Mouse (Mus musculus) hindbrain, embryonic 16.5 days (tissue): ENCODE measurements at regions not wholly inside any gene's neighbourhood (a gene's known extent, or its start where the extent isn't known, plus 50 kb on each side); places are given as distances from the start of the nearest gene placed in this dataset.

ENCODE experiments used
- ATAC-seq: fragments of 200-750 bp; cut with Nextera tagmentation; 2 replicates; pipeline ENCODE4 v1.8.0; 2017; ENCODE audit warnings: moderate TSS enrichment, moderate library complexity
- H3K27ac ChIP-seq: fragments of 300-500 bp; sonication (generic); 2 replicates; pipeline ENCODE4 v1.5.1; 2014; ENCODE audit warnings: low read depth, mild to moderate bottlenecking, control low read depth, low read length, moderate library complexity
- H3K27me3 ChIP-seq: fragments of 300-500 bp; sonication (generic); replicated peaks from 2 replicates; pipeline ENCODE4 v1.6.1; 2014; ENCODE audit warnings: low read length; ENCODE audit not compliant: control insufficient read depth, insufficient read depth
- H3K36me3 ChIP-seq: fragments of 300-500 bp; sonication (generic); 2 replicates; pipeline ENCODE4 v1.6.1; 2014; ENCODE audit warnings: mild to moderate bottlenecking, low read length, moderate library complexity, mixed read lengths; ENCODE audit not compliant: control insufficient read depth, insufficient read depth
- H3K4me1 ChIP-seq: fragments of 300-500 bp; sonication (generic); 2 replicates; pipeline ENCODE4 v1.6.1; 2014; ENCODE audit warnings: low read depth, low read length; ENCODE audit not compliant: control insufficient read depth, insufficient read depth
- H3K4me2 ChIP-seq: fragments of 300-500 bp; sonication (generic); 2 replicates; pipeline ENCODE4 v1.6.1; 2014; ENCODE audit warnings: mild to moderate bottlenecking, low read length, control low read depth, moderate library complexity
- H3K4me3 ChIP-seq: fragments of 300-500 bp; sonication (generic); 2 replicates; pipeline ENCODE4 v1.5.1; 2014; ENCODE audit warnings: mild to moderate bottlenecking, low read length, control low read depth, moderate library complexity
- H3K9ac ChIP-seq: fragments of 300-500 bp; sonication (generic); 2 replicates; pipeline ENCODE4 v1.6.1; 2014; ENCODE audit warnings: low read depth, mild to moderate bottlenecking, control low read depth, low read length, moderate library complexity
- H3K9me3 ChIP-seq: fragments of 300-500 bp; sonication (generic); 2 replicates; pipeline ENCODE4 v1.6.1; 2014; ENCODE audit warnings: mild to moderate bottlenecking, low read length, moderate library complexity; ENCODE audit not compliant: control insufficient read depth
- WGBS: fragments of 180-500 bp; shearing (Covaris S2); extraction: QIAGEN DNeasy Blood & Tissue Kit; methylation state at CpG from one replicate; pipeline ENCODE4 v1.1.7; 2014; 5-methylcytosine and 5-hydroxymethylcytosine counted together

- H3K9ac ChIP-seq = no peak overlapping the region
- no peak overlapping the region for H3K27ac ChIP-seq
- no peak overlapping the region for H3K4me2 ChIP-seq
- H3K36me3 ChIP-seq = no peaks in the 10 kb centered on the region
- H3K4me1 ChIP-seq = no peaks in the 10 kb centered on the region
- no peaks in the 10 kb centered on the region for H3K9me3 ChIP-seq
- H3K27me3 ChIP-seq = no peaks in the 10 kb centered on the region
- 36% methylated on average over 6 of the region's 6 CpGs for WGBS
- ATAC-seq = no peak
- H3K4me3 ChIP-seq = no peak overlapping the region
These were observed 151.0 kb downstream of the Dact1 start for GRCm38 (mm10) chr12:71460643-71461042.

DNA sequence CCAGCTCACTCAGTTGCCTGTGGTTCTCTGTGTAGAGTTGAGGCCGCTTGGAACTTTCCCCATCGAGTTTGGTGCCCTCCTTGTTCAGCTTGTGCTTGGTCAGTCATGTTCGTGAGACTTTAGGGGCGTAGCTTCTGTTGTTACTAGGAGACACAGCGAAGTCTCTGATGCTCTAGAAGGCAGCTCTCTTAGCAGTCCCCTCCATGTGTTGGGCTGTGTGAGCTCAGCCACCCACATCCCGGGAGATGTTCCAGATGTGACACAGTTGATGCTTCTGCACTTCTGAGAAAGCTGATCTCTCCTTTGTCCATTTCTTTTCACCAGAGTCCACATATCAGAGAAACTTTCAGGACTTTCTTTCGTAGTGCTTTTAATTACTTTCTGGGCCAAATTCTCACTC, 158.1 kb downstream of the Dact1 start:
- no peaks in the 10 kb centered on the region for H3K4me1 ChIP-seq
- no peak overlapping the region for H3K4me2 ChIP-seq
- H3K27ac ChIP-seq = no peak overlapping the region
- H3K9ac ChIP-seq = no peak overlapping the region
- no peaks in the 10 kb centered on the region for H3K27me3 ChIP-seq
- WGBS = 61% methylated on average over 7 of the region's 7 CpGs
- no peaks in the 10 kb centered on the region for H3K9me3 ChIP-seq
- no peak for ATAC-seq
- H3K36me3 ChIP-seq = no peaks in the 10 kb centered on the region
- H3K4me3 ChIP-seq = no peak overlapping the region

DNA sequence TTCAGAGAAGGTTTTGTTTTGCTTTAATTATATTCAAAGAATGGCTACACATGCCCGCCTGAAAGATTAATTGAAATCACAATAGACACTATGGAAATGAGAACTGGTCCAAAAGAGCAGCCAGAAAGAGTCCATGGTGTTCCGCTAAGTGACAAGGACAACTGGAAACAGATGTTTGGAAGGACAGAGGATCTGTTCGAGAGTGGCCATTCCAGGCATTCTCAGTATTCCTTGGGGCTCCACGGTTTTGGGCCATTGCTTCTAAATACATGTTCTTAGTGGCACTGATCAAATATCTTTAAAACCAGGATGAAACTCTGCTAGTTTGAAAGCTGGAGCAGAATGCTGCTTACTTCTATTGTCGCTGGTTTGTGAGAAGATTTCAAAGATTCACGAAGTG, 158.6 kb downstream of the Dact1 start:
- no peak overlapping the region for H3K9ac ChIP-seq
- 36% methylated on average over 6 of the region's 6 CpGs for WGBS
- ATAC-seq = no peak
- H3K4me1 ChIP-seq = no peaks in the 10 kb centered on the region
- no peaks in the 10 kb centered on the region for H3K27me3 ChIP-seq
- H3K4me2 ChIP-seq = no peak overlapping the region
- no peaks in the 10 kb centered on the region for H3K9me3 ChIP-seq
- H3K27ac ChIP-seq = no peak overlapping the region
- no peak overlapping the region for H3K4me3 ChIP-seq
- H3K36me3 ChIP-seq = no peaks in the 10 kb centered on the region

- no peak for ATAC-seq
- Histone ChIP-seq H3K4me1 (no peaks in the 10 kb centered on the region), H3K9ac (no peak overlapping the region), H3K27ac (no peak overlapping the region), H3K4me2 (no peak overlapping the region), H3K9me3 (no peaks in the 10 kb centered on the region), H3K27me3 (no peaks in the 10 kb centered on the region), H3K4me3 (no peak overlapping the region), H3K36me3 (no peaks in the 10 kb centered on the region)
- 75% methylated on average over 13 of the region's 13 CpGs for WGBS
These were observed 161.5 kb downstream of the Dact1 start for GRCm38 (mm10) chr12:71470983-71471715.

GRCm38 (mm10) chr12:71471720-71472119, 162.0 kb downstream of the Dact1 start:
- no peaks in the 10 kb centered on the region for H3K36me3 ChIP-seq
- 92% methylated on average over 4 of the region's 4 CpGs for WGBS
- no peak overlapping the region for H3K27ac ChIP-seq
- ATAC-seq = no peak
- no peak overlapping the region for H3K4me3 ChIP-seq
- H3K4me1 ChIP-seq = no peaks in the 10 kb centered on the region
- no peaks in the 10 kb centered on the region for H3K9me3 ChIP-seq
- H3K27me3 ChIP-seq = no peaks in the 10 kb centered on the region
- H3K9ac ChIP-seq = no peak overlapping the region
- no peak overlapping the region for H3K4me2 ChIP-seq

- ATAC-seq = no peak
- no peak overlapping the region for H3K27ac ChIP-seq
- no peaks in the 10 kb centered on the region for H3K4me1 ChIP-seq
- no peaks in the 10 kb centered on the region for H3K9me3 ChIP-seq
- H3K9ac ChIP-seq = no peak overlapping the region
- H3K4me3 ChIP-seq = no peak overlapping the region
- H3K4me2 ChIP-seq = no peak overlapping the region
- WGBS = 62% methylated on average over 4 of the region's 4 CpGs
- no peaks in the 10 kb centered on the region for H3K36me3 ChIP-seq
- H3K27me3 ChIP-seq = no peaks in the 10 kb centered on the region
These were observed 166.6 kb downstream of the Dact1 start for GRCm38 (mm10) chr12:71476238-71476637.

DNA sequence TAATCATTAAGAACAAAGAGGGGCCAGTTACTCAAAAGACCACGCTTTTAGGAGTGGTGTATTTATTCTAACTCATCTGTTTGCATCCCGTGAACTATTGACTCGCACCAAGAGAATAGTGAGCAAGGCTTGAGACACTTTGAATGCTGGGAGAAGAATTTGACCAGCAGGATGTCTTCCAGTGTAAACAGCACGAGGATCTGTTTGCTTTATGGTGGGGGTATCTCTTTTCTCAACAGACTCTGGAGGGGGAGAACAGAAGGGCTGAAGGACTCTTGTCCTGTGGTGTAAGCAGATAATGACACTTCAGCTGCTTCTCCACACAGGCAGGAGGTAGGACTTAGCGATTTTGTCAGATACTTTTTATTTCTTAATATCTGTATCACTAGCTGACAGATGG, 168.0 kb downstream of the Dact1 start:
- WGBS = 13% methylated on average over 5 of the region's 5 CpGs
- no peak for ATAC-seq
- H3K4me3 ChIP-seq = no peak overlapping the region
- H3K27me3 ChIP-seq = no peaks in the 10 kb centered on the region
- peaks cover 7% of the 10 kb centered on the region for H3K4me1 ChIP-seq
- H3K27ac ChIP-seq = no peak overlapping the region
- H3K4me2 ChIP-seq = no peak overlapping the region
- H3K9ac ChIP-seq = no peak overlapping the region
- H3K9me3 ChIP-seq = no peaks in the 10 kb centered on the region
- no peaks in the 10 kb centered on the region for H3K36me3 ChIP-seq

GRCm38 (mm10) chr12:71481371-71481770, 171.7 kb downstream of the Dact1 start:
- Histone ChIP-seq H3K4me2 (no peak overlapping the region), H3K4me1 (peaks cover 7% of the 10 kb centered on the region), H3K9ac (no peak overlapping the region), H3K4me3 (no peak overlapping the region), H3K36me3 (no peaks in the 10 kb centered on the region), H3K27ac (no peak overlapping the region), H3K9me3 (no peaks in the 10 kb centered on the region), H3K27me3 (no peaks in the 10 kb centered on the region)
- 30% methylated on average over 6 of the region's 6 CpGs for WGBS
- peak; percentile 16; the same call in 1 of the 2 replicates for ATAC-seq

DNA sequence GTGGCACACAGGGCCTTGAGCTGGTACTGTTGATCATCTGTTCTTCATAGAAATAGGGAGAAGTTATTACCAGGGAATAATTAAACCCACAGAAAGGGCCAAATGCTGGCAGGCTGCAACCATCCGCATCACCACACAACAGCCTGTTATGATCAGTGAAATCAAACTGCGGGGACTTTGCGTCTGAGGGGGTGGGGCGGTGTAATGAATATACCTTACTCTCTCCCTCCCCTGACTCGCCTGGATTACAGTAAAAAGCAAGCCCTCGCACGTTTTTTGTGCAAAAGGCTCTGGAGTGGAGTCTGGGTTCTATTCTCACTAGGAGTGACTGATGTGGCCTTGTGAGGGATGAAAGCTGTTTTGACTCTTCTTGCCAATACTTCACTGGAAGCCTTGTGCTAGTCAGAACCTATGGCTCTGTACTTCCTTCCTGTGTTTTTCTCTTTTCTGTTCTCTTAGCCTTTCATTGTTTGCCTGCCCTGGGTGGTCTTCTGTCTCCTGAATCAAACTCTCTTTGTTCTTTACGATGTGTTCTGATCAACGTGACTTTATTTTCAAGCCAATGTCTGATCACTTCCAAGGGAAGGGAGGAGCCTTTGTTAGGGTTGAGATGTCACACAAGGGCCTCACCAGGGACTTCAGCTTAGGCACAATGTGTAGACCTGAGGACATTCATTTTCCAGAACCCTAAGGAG, 172.4 kb downstream of the Dact1 start:
- peak; percentile 67 for ATAC-seq
- H3K27me3 ChIP-seq = no peaks in the 10 kb centered on the region
- 30% methylated on average over 9 of the region's 9 CpGs for WGBS
- H3K9ac ChIP-seq = no peak overlapping the region
- H3K9me3 ChIP-seq = no peaks in the 10 kb centered on the region
- H3K4me2 ChIP-seq = no peak overlapping the region
- H3K4me3 ChIP-seq = no peak overlapping the region
- H3K27ac ChIP-seq = peak overlapping the region; percentile 48; the same call in 1 of the 2 replicates
- no peaks in the 10 kb centered on the region for H3K36me3 ChIP-seq
- peaks cover 7% of the 10 kb centered on the region for H3K4me1 ChIP-seq
